Mouse (Mus musculus): ENCODE results near the gene Slc2a5. TPM values are rescaled to one million over a fixed set of nuclear protein-coding genes. Genes with fewer than 3 reads are reported as not detected.

Gene Slc2a5
- not detected for polyA plus RNA-seq (2017; shearing (Covaris generic))

DNA sequence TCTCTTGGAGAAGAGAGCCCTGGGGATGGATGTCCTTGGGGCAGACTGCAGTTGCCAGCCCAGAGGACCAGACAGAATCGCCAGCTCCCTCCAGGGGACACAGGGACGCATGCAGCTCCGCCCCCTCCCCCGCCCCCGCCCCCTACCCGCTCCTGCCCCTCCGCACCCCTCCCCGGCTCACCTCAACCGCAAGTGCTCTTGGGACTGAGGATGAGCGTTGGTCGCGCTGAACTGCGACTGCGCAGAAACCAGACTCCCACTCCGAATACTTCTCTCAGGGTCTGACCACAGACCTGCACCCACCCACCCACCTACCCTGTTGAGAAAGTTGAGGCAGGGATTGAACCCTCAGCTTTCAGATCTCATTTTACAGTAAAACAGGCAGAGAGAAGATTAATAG lies at the start of gene Slc2a5:
Gene Slc2a5, plus strand, starts transcription at position 229 of the 400 bp plus-strand sequence.

DNA sequence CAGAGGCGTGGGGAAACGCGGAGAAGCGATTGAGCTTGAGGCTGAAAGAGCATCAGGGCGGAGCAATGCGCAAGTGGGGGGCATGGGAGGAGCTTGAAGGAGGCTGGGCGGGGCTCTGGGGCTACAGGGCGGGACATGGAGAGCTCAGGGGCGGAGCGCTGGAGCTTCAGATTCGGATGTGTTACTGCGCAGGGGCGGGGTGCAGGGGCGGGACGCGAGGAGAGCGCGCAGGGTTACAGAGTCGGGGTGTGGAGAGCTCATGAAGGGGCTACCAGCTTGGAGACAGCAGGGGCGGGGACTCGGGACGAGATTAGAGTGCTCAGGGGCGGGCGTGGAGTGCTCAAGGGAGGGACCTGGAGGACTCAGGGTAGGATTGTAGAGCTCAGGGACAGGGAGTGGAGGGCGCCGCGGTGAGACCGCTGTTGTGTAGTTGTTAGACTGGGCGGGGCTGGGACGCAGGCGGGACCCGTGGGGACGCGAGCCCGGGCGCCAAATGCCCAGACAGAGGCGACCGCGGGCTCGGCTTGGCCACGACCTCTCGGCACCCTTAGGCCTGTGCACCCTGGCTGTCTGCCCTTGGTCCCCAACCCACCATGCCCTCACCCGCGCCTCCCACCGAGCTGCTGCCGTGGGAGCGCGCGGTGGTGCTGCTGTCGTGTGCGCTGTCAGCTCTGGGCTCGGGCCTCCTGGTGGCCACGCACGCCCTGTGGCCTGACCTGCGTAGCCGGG lies 31.8 kb upstream of the Slc2a5 start, which contains the start of gene Gpr157:
Gene Gpr157, plus strand, starts transcription at position 205 of the 729 bp plus-strand sequence.

Other genes starting within 250 kb of the Slc2a5 start
- 7.8 TPM for gene Spsb1, start 164.2 kb upstream of the Slc2a5 start, polyA plus RNA-seq (2017; shearing (Covaris generic))
- gene H6pd, start 110.3 kb upstream of the Slc2a5 start, polyA plus RNA-seq (2017; shearing (Covaris generic)): 2.1 TPM
- 0.21 TPM for gene Gpr157, start 31.9 kb upstream of the Slc2a5 start, polyA plus RNA-seq (2017; shearing (Covaris generic))
- not detected for gene Slc2a7, start 29.7 kb downstream of the Slc2a5 start, polyA plus RNA-seq (2017; shearing (Covaris generic))
- gene Car6, start 82.0 kb downstream of the Slc2a5 start, polyA plus RNA-seq (2017; shearing (Covaris generic)): not detected
- gene Eno1, start 117.4 kb downstream of the Slc2a5 start, polyA plus RNA-seq (2017; shearing (Covaris generic)): 1,235 TPM
- gene Rere, start 162.4 kb downstream of the Slc2a5 start, polyA plus RNA-seq (2017; shearing (Covaris generic)): 27.7 TPM

Data from activated CD4-positive, CD25-positive, alpha-beta regulatory T cell, adult 9 weeks (primary cell).